Mouse (Mus musculus) liver, embryonic 14.5 days (tissue): ENCODE results near the gene Dcps. TPM values are rescaled to one million over a fixed set of nuclear protein-coding genes. Genes with fewer than 3 reads are reported as not detected.

Source experiments
- ATAC-seq: fragments of 200-750 bp; cut with Nextera tagmentation; 2 replicates; pipeline ENCODE4 v1.8.0; 2017; ENCODE audit warnings: moderate number of reproducible peaks, mild to moderate bottlenecking, moderate library complexity; ENCODE audit not compliant: insufficient read depth
- DNase-seq, 3 experiments: peaks; one replicate each; pipeline ENCODE4 v3.0.0-alpha.2; 2012 to 2013; ENCODE audit warnings: low read depth in 3 of 3, low spot score in 3 of 3
- H3K27ac ChIP-seq: fragments of 300-500 bp; sonication (generic); 2 replicates; pipeline ENCODE4 v1.5.1; 2014; ENCODE audit warnings: moderate library complexity, mild to moderate bottlenecking, control low read depth, inconsistent platforms
- H3K27me3 ChIP-seq: fragments of 300-500 bp; sonication (generic); 2 replicates; pipeline ENCODE4 v1.6.1; 2014; ENCODE audit warnings: mild to moderate bottlenecking, low read length, moderate library complexity; ENCODE audit not compliant: control insufficient read depth, insufficient read depth
- H3K36me3 ChIP-seq: fragments of 300-500 bp; sonication (generic); replicated peaks from 2 replicates; pipeline ENCODE4 v1.6.1; 2014; ENCODE audit warnings: low read depth; ENCODE audit not compliant: control insufficient read depth, insufficient read depth
- H3K4me1 ChIP-seq, 2 experiments: fragments of 200-500 bp in 1 of 2; fragments of 300-500 bp in 1 of 2; sonication (generic) in 1 of 2; replicated peaks; 2 replicates each; pipeline ENCODE4 v1.6.1; 2012 to 2014; ENCODE audit warnings: antibody characterized with exemption in 1 of 2, inconsistent platforms in 1 of 2, low read length in 1 of 2; ENCODE audit not compliant: control insufficient read depth in 2 of 2, insufficient read depth in 2 of 2
- H3K4me2 ChIP-seq: fragments of 300-500 bp; sonication (generic); 2 replicates; pipeline ENCODE4 v1.6.1; 2014; ENCODE audit warnings: low read depth, mild to moderate bottlenecking, control low read depth, moderate library complexity
- H3K4me3 ChIP-seq, 2 experiments: fragments of 200-500 bp in 1 of 2; fragments of 300-500 bp in 1 of 2; sonication (generic) in 1 of 2; 2 replicates each; pipeline ENCODE4 v1.5.1; 2012 to 2014; ENCODE audit warnings: low read depth in 2 of 2, low read length in 2 of 2, mild to moderate bottlenecking in 2 of 2, control low read depth in 1 of 2, inconsistent platforms in 1 of 2, moderate library complexity in 1 of 2; ENCODE audit not compliant: insufficient read depth in 1 of 2
- H3K9ac ChIP-seq: fragments of 300-500 bp; sonication (generic); replicated peaks from 2 replicates; pipeline ENCODE4 v1.6.1; 2014; ENCODE audit warnings: mild to moderate bottlenecking, control low read depth, moderate library complexity
- H3K9me3 ChIP-seq: fragments of 300-500 bp; sonication (generic); 2 replicates; pipeline ENCODE4 v1.6.1; 2016; ENCODE audit warnings: low read length, mixed read lengths; ENCODE audit not compliant: control insufficient read depth
- CTCF ChIP-seq: IDR thresholded peaks from 2 replicates; pipeline ENCODE4 v1.5.1; 2016; ENCODE audit warnings: antibody characterized with exemption, low read depth, control low read depth
- EP300 ChIP-seq: IDR thresholded peaks from 2 replicates; pipeline ENCODE4 v1.6.1; 2016; ENCODE audit warnings: antibody characterized with exemption, low read depth
- WGBS: fragments of 180-500 bp; shearing (Covaris S2); extraction: QIAGEN DNeasy Blood & Tissue Kit; methylation state at CpG from one replicate; pipeline ENCODE4 v1.1.7; 2014; ENCODE audit not compliant: insufficient replicate concordance; 5-methylcytosine and 5-hydroxymethylcytosine counted together
- polyA plus RNA-seq, 2 experiments: library from polyadenylated mRNA; depleted of rRNA in 1 of 2; stranded (reverse) in 1 of 2; unstranded in 1 of 2; fragments of >200 nt; fragmentation: Nextera tagmentation in 1 of 2; extraction: Ambion mirVana in 1 of 2; gene quantifications; 2 replicates each; pipeline versions ENCODE4 v1.2.1 to v1.2.3; 2012 to 2014

The Dcps gene
- polyA plus RNA-seq, 2 experiments, result 36.5 to 48.0 TPM

DNA sequence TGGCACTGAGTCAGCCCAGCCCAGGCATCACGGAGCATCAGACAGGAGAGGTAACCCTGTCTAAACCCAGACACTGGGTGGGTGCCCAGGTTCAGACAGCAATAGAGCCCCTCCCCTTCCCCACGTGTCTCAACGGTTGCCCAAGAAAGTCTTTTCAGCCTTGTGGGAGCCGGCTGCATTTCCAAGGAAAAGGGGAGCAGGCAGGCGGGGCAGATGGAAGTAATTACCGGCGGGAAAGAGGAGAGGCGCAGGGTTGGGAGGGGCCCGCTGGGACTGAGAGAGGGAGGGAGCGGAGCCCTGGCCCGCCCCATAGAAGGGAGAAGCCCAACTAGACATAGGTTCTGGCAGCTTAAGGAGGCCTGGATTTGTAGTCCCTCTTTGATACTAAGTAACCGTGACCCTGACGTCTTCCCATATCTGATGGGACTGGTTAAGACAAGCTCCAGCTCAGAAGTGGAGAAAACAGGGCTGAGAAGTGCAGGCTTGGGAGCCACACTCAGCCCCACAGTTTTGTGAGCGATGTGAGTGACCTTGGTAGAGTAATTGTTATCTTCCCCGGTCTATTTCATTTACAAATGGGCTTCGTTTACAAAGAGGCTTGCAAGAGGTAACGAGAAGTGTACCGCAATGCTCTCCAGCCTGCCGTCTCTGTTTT, 63.8 kb downstream of the Dcps start:
- 59% methylated on average over 19 of the region's 19 CpGs for WGBS
- no peaks in the 10 kb centered on the region for H3K27me3 ChIP-seq
- H3K36me3 ChIP-seq, result no peaks in the 10 kb centered on the region; the same call in 1 of the 2 replicates
- no peak for TF ChIP-seq CTCF
- no peak for TF ChIP-seq EP300
- H3K4me2 ChIP-seq, result peak overlapping the region; percentile 23
- H3K9ac ChIP-seq, result no peak overlapping the region; the same call in 1 of the 2 replicates
- H3K27ac ChIP-seq, result no peak overlapping the region
- no peak overlapping the region for H3K4me3 ChIP-seq
- DNase-seq (no peak), ATAC-seq (no peak)
- peaks cover 60 to 73% of the 10 kb centered on the region in 2 experiments for H3K4me1 ChIP-seq
- no peaks in the 10 kb centered on the region for H3K9me3 ChIP-seq

DNA sequence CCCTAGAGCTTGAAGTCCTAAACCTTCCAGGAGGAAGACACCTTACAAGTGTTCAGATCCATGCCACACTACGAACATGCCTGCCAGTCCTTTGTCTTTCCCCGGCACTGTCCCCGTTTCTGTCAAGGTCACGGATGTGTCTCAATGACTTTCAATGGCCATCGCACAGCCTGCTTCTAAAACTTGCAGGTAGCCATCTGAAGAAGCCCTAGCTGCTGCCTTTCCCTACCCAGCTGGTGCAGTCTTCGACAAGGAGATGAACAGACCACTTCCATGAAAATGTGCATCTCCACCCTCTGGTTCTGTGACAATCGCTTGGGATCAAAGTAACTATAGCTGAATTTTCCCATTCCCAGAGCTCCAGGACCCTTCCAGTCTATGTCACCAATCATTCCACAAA, 64.4 kb downstream of the Dcps start:
- ATAC-seq (no peak), DNase-seq (no peak)
- H3K4me2 ChIP-seq, result peak overlapping the region; percentile 23; the same call in 1 of the 2 replicates
- H3K9me3 ChIP-seq, result no peaks in the 10 kb centered on the region
- H3K9ac ChIP-seq, result 0 out of 2 replicates have a peak overlapping the region, but pooled peaks have one; percentile 9
- H3K4me1 ChIP-seq, result peaks cover 62 to 75% of the 10 kb centered on the region in 2 experiments
- H3K27me3 ChIP-seq, result no peaks in the 10 kb centered on the region
- H3K36me3 ChIP-seq, result no peaks in the 10 kb centered on the region; the same call in 1 of the 2 replicates
- H3K4me3 ChIP-seq, result no peak overlapping the region
- 83% methylated on average over 7 of the region's 7 CpGs for WGBS
- TF ChIP-seq CTCF (no peak), EP300 (no peak)
- H3K27ac ChIP-seq, result peak overlapping the region; percentile 62

GRCm38 (mm10) chr9:35110567-35110966, 65.3 kb downstream of the Dcps start:
- Histone ChIP-seq H3K9me3 (no peaks in the 10 kb centered on the region), H3K36me3 (no peaks in the 10 kb centered on the region; the same call in 1 of the 2 replicates), H3K27me3 (no peaks in the 10 kb centered on the region), H3K4me3 (no peak overlapping the region), H3K4me1 (peaks cover 69 to 83% of the 10 kb centered on the region in 2 experiments), H3K27ac (peak overlapping the region; percentile 62), H3K9ac (peak overlapping the region; percentile 28), H3K4me2 (peak overlapping the region; percentile 43)
- ATAC-seq, result no peak
- 69% methylated on average over 4 of the region's 4 CpGs for WGBS
- TF ChIP-seq CTCF, result no peak
- no peak for TF ChIP-seq EP300
- DNase-seq, result no peak

- H3K4me3 ChIP-seq, result no peak overlapping the region
- H3K27me3 ChIP-seq, result no peaks in the 10 kb centered on the region
- H3K4me2 ChIP-seq, result peak overlapping the region; percentile 43
- no peaks in the 10 kb centered on the region for H3K9me3 ChIP-seq
- H3K36me3 ChIP-seq, result no peaks in the 10 kb centered on the region; the same call in 1 of the 2 replicates
- ATAC-seq (peak; percentile 16; the same call in 1 of the 2 replicates), DNase-seq (no peak)
- H3K27ac ChIP-seq, result peak overlapping the region; percentile 62
- H3K4me1 ChIP-seq, result peaks cover 70 to 84% of the 10 kb centered on the region in 2 experiments
- 31% methylated on average over 5 of the region's 5 CpGs for WGBS
- TF ChIP-seq CTCF (no peak), EP300 (peak; percentile 75)
- H3K9ac ChIP-seq, result peak overlapping the region; percentile 28
Measured at GRCm38 (mm10) chr9:35110051-35110450, 65.8 kb downstream of the Dcps start.

DNA sequence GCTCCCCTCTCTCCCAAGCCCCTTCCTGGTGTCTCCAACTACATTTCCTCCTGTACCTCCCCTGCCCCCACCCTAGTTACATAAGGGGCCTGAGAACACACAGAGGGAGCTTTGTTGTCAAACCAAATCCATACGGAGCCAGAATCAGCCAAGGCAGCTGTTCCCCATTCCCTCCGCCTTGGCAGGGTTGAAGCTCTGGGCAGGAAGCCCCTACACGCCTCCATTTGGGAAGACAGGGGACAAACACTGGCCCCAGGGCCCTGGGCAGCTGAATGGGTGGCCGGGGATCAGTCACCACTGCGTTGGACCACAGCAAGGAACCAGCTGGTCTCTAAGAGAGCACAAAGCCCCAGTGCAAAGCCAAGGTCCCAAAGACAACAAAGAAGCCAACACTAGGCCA, 66.9 kb downstream of the Dcps start:
- H3K4me2 ChIP-seq, result no peak overlapping the region
- H3K4me1 ChIP-seq, result peaks cover 65 to 84% of the 10 kb centered on the region in 2 experiments
- 70% methylated on average over 5 of the region's 5 CpGs for WGBS
- no peaks in the 10 kb centered on the region for H3K27me3 ChIP-seq
- no peak for ATAC-seq
- H3K9me3 ChIP-seq, result no peaks in the 10 kb centered on the region
- peak overlapping the region; percentile 62; the same call in 1 of the 2 replicates for H3K27ac ChIP-seq
- peak overlapping the region; percentile 28; the same call in 1 of the 2 replicates for H3K9ac ChIP-seq
- H3K4me3 ChIP-seq, result no peak overlapping the region
- no peak for DNase-seq
- TF ChIP-seq CTCF, result no peak
- TF ChIP-seq EP300, result no peak
- H3K36me3 ChIP-seq, result peaks cover 2% of the 10 kb centered on the region; the same call in 1 of the 2 replicates
